Mouse (Mus musculus): ENCODE data around the gene Tmem190. TPM values are rescaled to one million over a fixed set of nuclear protein-coding genes. Genes with fewer than 3 reads are reported as not detected.

The Tmem190 gene
- polyA plus RNA-seq, 1 experiment from 2014 or later: not detected

- H3K36me3 ChIP-seq (ENCODE audit: control insufficient read depth, insufficient read depth, low read length): no peaks in the 10 kb centered on the region
- H3K4me2 ChIP-seq (ENCODE audit: low read length): peak overlapping the region; percentile 62
- 1% methylated on average over 30 of the region's 30 CpGs for WGBS
- ATAC-seq (ENCODE audit: insufficient number of reproducible peaks, insufficient read depth, low FRiP score, low read depth): peak; percentile 75
- H3K4me3 ChIP-seq (ENCODE audit: control insufficient read depth in 1 of 2, insufficient read depth in 1 of 2, low read depth in 1 of 2, low read length in 2 of 2): peak overlapping the region; percentile 40 to 43
- peak overlapping the region; percentile 56 for H3K9ac ChIP-seq (ENCODE audit: low read length)
- H3K9me3 ChIP-seq (ENCODE audit: control insufficient read depth, low read length): no peaks in the 10 kb centered on the region
- 0 out of 4 replicates have a peak overlapping the region, but pooled peaks of 1 of the 2 experiments have one; percentile 41 for H3K27ac ChIP-seq (replicated peaks in 1 of 2; ENCODE audit: control insufficient read depth in 1 of 2, insufficient read depth in 1 of 2, low read depth in 2 of 2, low read length in 2 of 2)
- peaks cover 9 to 14% of the 10 kb centered on the region in 2 experiments for H3K4me1 ChIP-seq (ENCODE audit: control insufficient read depth in 2 of 2, insufficient read depth in 2 of 2, low read length in 2 of 2)
- no peaks in the 10 kb centered on the region for H3K27me3 ChIP-seq (ENCODE audit: control insufficient read depth, insufficient read depth, low read length)
These were observed 30.5 kb upstream of the Tmem190 start for GRCm38 (mm10) chr7:4751971-4752820.

DNA sequence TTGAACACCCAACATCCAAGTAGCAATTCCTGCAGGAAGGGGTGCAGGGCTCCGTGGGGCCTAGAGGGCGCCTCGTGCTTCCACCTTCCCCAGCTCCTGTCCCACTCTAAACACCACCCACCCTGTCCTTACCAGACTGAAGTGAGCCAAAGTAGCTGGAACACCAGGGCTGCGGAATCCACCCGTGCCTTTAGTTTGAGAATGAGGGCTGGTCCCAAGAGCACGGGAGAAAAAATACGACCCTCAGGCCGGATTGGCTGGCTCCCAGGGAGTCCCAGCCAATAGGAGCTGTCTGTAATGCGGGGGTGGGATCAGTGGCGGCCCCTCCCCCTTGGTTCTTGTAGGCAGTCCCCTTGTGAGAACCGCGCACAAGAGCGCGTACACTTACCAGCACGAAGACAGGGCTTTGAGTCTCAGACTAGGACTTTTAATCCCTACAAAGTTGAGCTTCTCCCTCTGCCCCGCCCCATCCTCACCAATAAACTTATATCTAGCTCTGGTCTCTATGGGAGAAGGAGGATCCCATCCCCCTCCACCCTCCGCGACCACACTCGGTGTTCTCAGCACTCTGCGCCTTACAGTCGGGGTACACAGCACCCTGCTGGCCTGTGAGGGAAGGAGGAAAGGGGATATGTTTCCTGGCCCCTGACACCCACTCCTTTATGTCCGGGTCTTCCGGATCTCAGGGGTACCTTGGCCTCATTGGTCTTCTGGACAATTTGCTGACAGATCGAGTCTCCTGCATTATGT lies 29.7 kb upstream of the Tmem190 start, which contains the start of gene Cox6b2:
TSS of gene Cox6b2 (minus strand) at position 274 of the 750 bp plus-strand sequence.
- WGBS: 3% methylated on average over 24 of the region's 24 CpGs
- 0 out of 4 replicates have a peak within 1 kb of the TSS, but pooled peaks of 1 of the 2 experiments have one; percentile 41 for H3K27ac ChIP-seq (replicated peaks in 1 of 2; ENCODE audit: control insufficient read depth in 1 of 2, insufficient read depth in 1 of 2, low read depth in 2 of 2, low read length in 2 of 2)
- ATAC-seq (ENCODE audit: insufficient number of reproducible peaks, insufficient read depth, low FRiP score, low read depth): peak; percentile 86

DNA sequence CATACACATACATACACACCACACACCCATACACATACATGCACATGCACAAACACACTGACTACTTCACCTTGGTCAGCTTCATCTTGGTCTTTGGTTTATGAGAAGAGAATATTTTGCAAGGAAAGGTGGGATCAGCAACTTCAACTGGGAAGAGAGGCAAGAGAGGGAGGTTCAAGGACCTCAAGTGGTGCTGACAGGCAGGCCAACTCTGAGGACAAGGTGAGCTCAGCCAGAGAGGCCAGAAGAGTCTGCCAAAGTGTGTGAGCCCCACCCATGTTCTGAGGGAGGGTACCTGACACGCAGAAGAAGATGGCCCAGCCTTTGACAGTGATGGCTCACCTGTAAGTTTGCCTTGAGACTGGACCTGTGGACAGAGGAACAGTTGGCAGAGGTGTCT lies 23.1 kb upstream of the Tmem190 start:
- Histone ChIP-seq H3K27ac (replicated peaks in 1 of 2; ENCODE audit: control insufficient read depth in 1 of 2, insufficient read depth in 1 of 2, low read depth in 2 of 2, low read length in 2 of 2) (no peak overlapping the region), H3K4me3 (ENCODE audit: control insufficient read depth in 1 of 2, insufficient read depth in 1 of 2, low read depth in 1 of 2, low read length in 2 of 2) (no peak overlapping the region), H3K4me1 (ENCODE audit: control insufficient read depth in 2 of 2, insufficient read depth in 2 of 2, low read length in 2 of 2) (no peaks in the 10 kb centered on the region), H3K27me3 (ENCODE audit: control insufficient read depth, insufficient read depth, low read length) (no peaks in the 10 kb centered on the region), H3K4me2 (ENCODE audit: low read length) (no peak overlapping the region), H3K9ac (ENCODE audit: low read length) (no peak overlapping the region), H3K36me3 (ENCODE audit: control insufficient read depth, insufficient read depth, low read length) (no peaks in the 10 kb centered on the region), H3K9me3 (ENCODE audit: control insufficient read depth, low read length) (no peaks in the 10 kb centered on the region)
- ATAC-seq (ENCODE audit: insufficient number of reproducible peaks, insufficient read depth, low FRiP score, low read depth): no peak
- 33% methylated on average over 1 of the region's 1 CpGs for WGBS

More for the DNA sequence above, 29.7 kb upstream of the Tmem190 start, which contains the start of gene Cox6b2:
- peak within 1 kb of the TSS; percentile 56 for H3K9ac ChIP-seq (ENCODE audit: low read length)
- H3K36me3 ChIP-seq (ENCODE audit: control insufficient read depth, insufficient read depth, low read length): no peaks in the 10 kb centered on the region
- peak within 1 kb of the TSS; percentile 40 to 43 for H3K4me3 ChIP-seq (ENCODE audit: control insufficient read depth in 1 of 2, insufficient read depth in 1 of 2, low read depth in 1 of 2, low read length in 2 of 2)
- H3K9me3 ChIP-seq (ENCODE audit: control insufficient read depth, low read length): no peaks in the 10 kb centered on the region
- H3K4me2 ChIP-seq (ENCODE audit: low read length): peak within 1 kb of the TSS; percentile 62
- H3K4me1 ChIP-seq (ENCODE audit: control insufficient read depth in 2 of 2, insufficient read depth in 2 of 2, low read length in 2 of 2): peaks cover 9 to 14% of the 10 kb centered on the region in 2 experiments
- no peaks in the 10 kb centered on the region for H3K27me3 ChIP-seq (ENCODE audit: control insufficient read depth, insufficient read depth, low read length)

- H3K36me3 ChIP-seq (ENCODE audit: control insufficient read depth, insufficient read depth, low read length): no peaks in the 10 kb centered on the region
- no peak overlapping the region for H3K4me3 ChIP-seq (ENCODE audit: control insufficient read depth in 1 of 2, insufficient read depth in 1 of 2, low read depth in 1 of 2, low read length in 2 of 2)
- no peak overlapping the region for H3K27ac ChIP-seq (replicated peaks in 1 of 2; ENCODE audit: control insufficient read depth in 1 of 2, insufficient read depth in 1 of 2, low read depth in 2 of 2, low read length in 2 of 2)
- ATAC-seq (ENCODE audit: insufficient number of reproducible peaks, insufficient read depth, low FRiP score, low read depth): no peak
- H3K4me2 ChIP-seq (ENCODE audit: low read length): no peak overlapping the region
- no peaks in the 10 kb centered on the region for H3K4me1 ChIP-seq (ENCODE audit: control insufficient read depth in 2 of 2, insufficient read depth in 2 of 2, low read length in 2 of 2)
- H3K27me3 ChIP-seq (ENCODE audit: control insufficient read depth, insufficient read depth, low read length): no peaks in the 10 kb centered on the region
- H3K9ac ChIP-seq (ENCODE audit: low read length): no peak overlapping the region
- WGBS: 27% methylated on average over 4 of the region's 4 CpGs
- no peaks in the 10 kb centered on the region for H3K9me3 ChIP-seq (ENCODE audit: control insufficient read depth, low read length)
These were observed 17.6 kb upstream of the Tmem190 start for GRCm38 (mm10) chr7:4764946-4765710.

DNA sequence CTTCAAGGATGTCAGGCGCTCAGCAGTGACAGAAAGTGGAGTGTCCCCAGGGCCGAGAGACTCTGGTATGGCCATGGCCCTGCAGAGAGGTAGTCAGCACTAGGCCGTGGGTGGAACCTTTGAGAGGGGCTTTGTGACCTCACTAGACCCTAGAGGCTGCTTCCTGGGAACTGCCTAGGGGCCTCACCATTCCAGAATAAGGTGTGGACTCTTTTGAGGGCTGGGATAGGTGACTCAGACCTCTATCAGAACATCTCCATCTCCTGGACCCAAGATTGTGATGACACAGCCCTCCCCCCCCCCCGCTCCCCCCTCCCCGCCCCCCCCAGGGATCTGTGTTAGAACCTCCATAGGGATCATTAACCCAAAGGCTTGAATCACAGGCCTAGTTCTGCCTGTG lies 11.5 kb upstream of the Tmem190 start, which contains the start of gene Fam71e2:
TSS of gene Fam71e2 (minus strand) at position 101 of the 400 bp plus-strand sequence.
- Histone ChIP-seq H3K36me3 (ENCODE audit: control insufficient read depth, insufficient read depth, low read length) (no peaks in the 10 kb centered on the region), H3K9me3 (ENCODE audit: control insufficient read depth, low read length) (no peaks in the 10 kb centered on the region), H3K9ac (ENCODE audit: low read length) (no peak within 1 kb of the TSS), H3K27ac (replicated peaks in 1 of 2; ENCODE audit: control insufficient read depth in 1 of 2, insufficient read depth in 1 of 2, low read depth in 2 of 2, low read length in 2 of 2) (no peak within 1 kb of the TSS), H3K4me1 (ENCODE audit: control insufficient read depth in 2 of 2, insufficient read depth in 2 of 2, low read length in 2 of 2) (no peaks in the 10 kb centered on the region), H3K4me3 (ENCODE audit: control insufficient read depth in 1 of 2, insufficient read depth in 1 of 2, low read depth in 1 of 2, low read length in 2 of 2) (no peak within 1 kb of the TSS), H3K4me2 (ENCODE audit: low read length) (no peak within 1 kb of the TSS), H3K27me3 (ENCODE audit: control insufficient read depth, insufficient read depth, low read length) (peaks cover 20% of the 10 kb centered on the region)
- ATAC-seq (ENCODE audit: insufficient number of reproducible peaks, insufficient read depth, low FRiP score, low read depth): no peak
- WGBS: 61% methylated on average over 4 of the region's 5 CpGs

- no peak overlapping the region for H3K27ac ChIP-seq (replicated peaks in 1 of 2; ENCODE audit: control insufficient read depth in 1 of 2, insufficient read depth in 1 of 2, low read depth in 2 of 2, low read length in 2 of 2)
- H3K27me3 ChIP-seq (ENCODE audit: control insufficient read depth, insufficient read depth, low read length): peaks cover 66% of the 10 kb centered on the region
- WGBS: 39% methylated on average over 10 of the region's 10 CpGs
- no peaks in the 10 kb centered on the region for H3K9me3 ChIP-seq (ENCODE audit: control insufficient read depth, low read length)
- H3K36me3 ChIP-seq (ENCODE audit: control insufficient read depth, insufficient read depth, low read length): no peaks in the 10 kb centered on the region
- no peak overlapping the region for H3K4me2 ChIP-seq (ENCODE audit: low read length)
- no peak overlapping the region for H3K9ac ChIP-seq (ENCODE audit: low read length)
- peaks cover 4 to 12% of the 10 kb centered on the region in 2 experiments; a peak in 2 of 4 replicates for H3K4me1 ChIP-seq (ENCODE audit: control insufficient read depth in 2 of 2, insufficient read depth in 2 of 2, low read length in 2 of 2)
- no peak overlapping the region for H3K4me3 ChIP-seq (ENCODE audit: control insufficient read depth in 1 of 2, insufficient read depth in 1 of 2, low read depth in 1 of 2, low read length in 2 of 2)
- no peak for ATAC-seq (ENCODE audit: insufficient number of reproducible peaks, insufficient read depth, low FRiP score, low read depth)
These were observed 6.6 kb upstream of the Tmem190 start for GRCm38 (mm10) chr7:4776131-4776530.

All from heart, embryonic 14.5 days (tissue).